Mouse (Mus musculus) small intestine, adult 2 months (tissue): ENCODE measurements around the gene Trim9. TPM values are rescaled to one million over a fixed set of nuclear protein-coding genes. Genes with fewer than 3 reads are reported as not detected.

ENCODE experiments used
- H3K27ac ChIP-seq: fragments of 200-500 bp; 2 replicates; pipeline ENCODE4 v1.5.1; 2012; ENCODE audit warnings: low read depth, low read length, control low read depth, inconsistent platforms; ENCODE audit not compliant: insufficient read depth
- H3K27me3 ChIP-seq: fragments of 200-500 bp; 2 replicates; pipeline ENCODE4 v1.6.1; 2012; ENCODE audit warnings: mild to moderate bottlenecking, moderate library complexity, low read length, inconsistent platforms; ENCODE audit not compliant: control insufficient read depth, insufficient read depth
- H3K36me3 ChIP-seq: fragments of 200-500 bp; 2 replicates; pipeline ENCODE4 v1.6.1; 2012; ENCODE audit warnings: mild to moderate bottlenecking, low read length, control low read depth, inconsistent platforms; ENCODE audit not compliant: control insufficient read depth, insufficient read depth
- H3K4me1 ChIP-seq: fragments of 200-500 bp; 2 replicates; pipeline ENCODE4 v1.6.1; 2012; ENCODE audit warnings: low read length, inconsistent platforms, mixed read lengths; ENCODE audit not compliant: control insufficient read depth, insufficient read depth, insufficient read length
- H3K4me3 ChIP-seq: fragments of 200-500 bp; 2 replicates; pipeline ENCODE4 v1.5.1; 2012; ENCODE audit warnings: low read depth, mild to moderate bottlenecking, control low read depth, inconsistent platforms, low read length, moderate library complexity
- CTCF ChIP-seq: fragments of 200-500 bp; IDR thresholded peaks from 2 replicates; pipeline ENCODE4 v1.5.1; 2012; ENCODE audit warnings: low read depth, mild to moderate bottlenecking, control low read depth, inconsistent platforms, low read length, moderate library complexity, mixed read lengths; ENCODE audit not compliant: insufficient replicate concordance, insufficient read length; ENCODE audit errors: extremely low read depth
- POLR2A ChIP-seq: fragments of 200-500 bp; IDR thresholded peaks from 2 replicates; pipeline ENCODE4 v1.6.1; 2012; ENCODE audit warnings: low read depth, mild to moderate bottlenecking, control low read depth, inconsistent platforms, low read length, moderate library complexity
- WGBS: fragments of 180-500 bp; shearing (Covaris S2); methylation state at CpG from one replicate; pipeline ENCODE4 v1.1.7; 2018; 5-methylcytosine and 5-hydroxymethylcytosine counted together
- polyA plus RNA-seq: library from polyadenylated mRNA; depleted of rRNA; stranded (reverse); fragments of >200 nt; gene quantifications from 2 replicates; pipeline ENCODE4 v1.2.3, GENCODE M21; 2012

Gene Trim9
- polyA plus RNA-seq, 1 experiment, result 0.15 TPM

GRCm38 (mm10) chr12:70348026-70348425, 612 bp upstream of the Trim9 start:
- H3K27ac ChIP-seq, result no peak overlapping the region
- 0 out of 2 replicates have a peak overlapping the region, but pooled peaks have one; percentile 57 for H3K4me3 ChIP-seq
- peaks cover 15% of the 10 kb centered on the region for H3K27me3 ChIP-seq
- H3K36me3 ChIP-seq, result no peaks in the 10 kb centered on the region
- WGBS, result 16% methylated on average over 8 of the region's 8 CpGs
- H3K4me1 ChIP-seq, result peaks cover 5% of the 10 kb centered on the region; the same call in 1 of the 2 replicates
- TF ChIP-seq CTCF, result no peak
- TF ChIP-seq POLR2A, result no peak

- Histone ChIP-seq H3K27ac (no peak overlapping the region), H3K36me3 (no peaks in the 10 kb centered on the region), H3K27me3 (peaks cover 15% of the 10 kb centered on the region), H3K4me3 (peak overlapping the region; percentile 57), H3K4me1 (peaks cover 5% of the 10 kb centered on the region; the same call in 1 of the 2 replicates)
- TF ChIP-seq POLR2A, result no peak
- TF ChIP-seq CTCF, result no peak
- WGBS, result 3% methylated on average over 60 of the region's 60 CpGs
These were observed 1.0 kb downstream of the Trim9 start for GRCm38 (mm10) chr12:70346139-70347026.

GRCm38 (mm10) chr12:70345531-70346138, 1.8 kb downstream of the Trim9 start:
- peaks cover 15% of the 10 kb centered on the region for H3K27me3 ChIP-seq
- WGBS, result 34% methylated on average over 16 of the region's 16 CpGs
- peaks cover 5% of the 10 kb centered on the region; the same call in 1 of the 2 replicates for H3K4me1 ChIP-seq
- H3K36me3 ChIP-seq, result no peaks in the 10 kb centered on the region
- TF ChIP-seq CTCF, result no peak
- TF ChIP-seq POLR2A, result no peak
- H3K4me3 ChIP-seq, result no peak overlapping the region
- H3K27ac ChIP-seq, result no peak overlapping the region

- Histone ChIP-seq H3K4me3 (no peak overlapping the region), H3K36me3 (no peaks in the 10 kb centered on the region), H3K27me3 (no peaks in the 10 kb centered on the region), H3K4me1 (no peaks in the 10 kb centered on the region), H3K27ac (no peak overlapping the region)
- 64% methylated on average over 5 of the region's 5 CpGs for WGBS
- TF ChIP-seq POLR2A, result no peak
- TF ChIP-seq CTCF, result no peak
These were observed 12.2 kb downstream of the Trim9 start for GRCm38 (mm10) chr12:70335176-70335575.

GRCm38 (mm10) chr12:70333253-70333805, 14.1 kb downstream of the Trim9 start:
- TF ChIP-seq POLR2A (no peak), CTCF (no peak)
- no peak overlapping the region for H3K4me3 ChIP-seq
- no peaks in the 10 kb centered on the region for H3K36me3 ChIP-seq
- H3K27me3 ChIP-seq, result no peaks in the 10 kb centered on the region
- no peak overlapping the region for H3K27ac ChIP-seq
- no peaks in the 10 kb centered on the region for H3K4me1 ChIP-seq
- WGBS, result 89% methylated on average over 6 of the region's 6 CpGs

- no peak overlapping the region for H3K27ac ChIP-seq
- H3K4me3 ChIP-seq, result no peak overlapping the region
- no peak for TF ChIP-seq POLR2A
- TF ChIP-seq CTCF, result no peak
- H3K36me3 ChIP-seq, result no peaks in the 10 kb centered on the region
- 27% methylated on average over 3 of the region's 3 CpGs for WGBS
- no peaks in the 10 kb centered on the region for H3K4me1 ChIP-seq
- no peaks in the 10 kb centered on the region for H3K27me3 ChIP-seq
These were observed 18.4 kb downstream of the Trim9 start for GRCm38 (mm10) chr12:70329059-70329458.

GRCm38 (mm10) chr12:70326956-70327355, 20.5 kb downstream of the Trim9 start:
- H3K4me1 ChIP-seq, result no peaks in the 10 kb centered on the region
- H3K36me3 ChIP-seq, result no peaks in the 10 kb centered on the region
- no peaks in the 10 kb centered on the region for H3K27me3 ChIP-seq
- no peak overlapping the region for H3K27ac ChIP-seq
- TF ChIP-seq CTCF (no peak), POLR2A (no peak)
- 63% methylated on average over 1 of the region's 1 CpGs for WGBS
- H3K4me3 ChIP-seq, result no peak overlapping the region
